ENCODE assay signal across 22 mouse cellular contexts in genomic region chrX:20128951-20129350, GRCm38 (mm10).
DNase-seq lines count a peak whose midpoint lies in the region; ATAC-seq and TF ChIP-seq lines count a peak whose summit lies in the region.
"Had no signal": no experiment of that assay in that cellular context is flagged by ENCODE, and none has a peak within 500 bp of the region (broad histone marks: within the 10 kb centered on the region; RNA-seq: fewer than 3 reads in every experiment).

No protein-coding gene starts in this region.

- no peak for ATAC-seq in heart, embryonic 11.5 days (replicated peaks; ENCODE audit: insufficient number of reproducible peaks, low FRiP score, low TSS enrichment)
- ATAC-seq: CD4-positive, CD25-positive, alpha-beta regulatory T cell, adult 4 months; forebrain, embryonic 15.5 days had no signal

- H3K4me2 ChIP-seq in heart, embryonic 11.5 days = no peak overlapping the region
- H3K4me2 ChIP-seq: embryonic facial prominence, embryonic 13.5 days; forebrain, embryonic 12.5 days; forebrain, embryonic 15.5 days; hindbrain, embryonic 12.5 days; hindbrain, embryonic 15.5 days had no signal

- H3K9me3 ChIP-seq in heart, embryonic 11.5 days (replicated peaks; ENCODE audit: control insufficient read depth, low read length) = no peaks in the 10 kb centered on the region
- H3K9me3 ChIP-seq: embryonic facial prominence, embryonic 10.5 days; embryonic facial prominence, embryonic 13.5 days; forebrain, embryonic 12.5 days; forebrain, embryonic 15.5 days; heart, embryonic 10.5 days; hindbrain, embryonic 12.5 days; hindbrain, embryonic 15.5 days had no signal

- no peak overlapping the region; the same call in 1 of the 2 replicates for H3K27ac ChIP-seq in cerebellum, adult 2 months (ENCODE audit: insufficient read depth, low read length)
- H3K27ac ChIP-seq in heart, embryonic 11.5 days (ENCODE audit: low read depth, low read length) = no peak overlapping the region
- H3K27ac ChIP-seq: embryonic facial prominence, embryonic 10.5 days; embryonic facial prominence, embryonic 13.5 days; forebrain, embryonic 12.5 days; forebrain, embryonic 15.5 days; heart, adult 2 months; heart, embryonic 10.5 days; hindbrain, embryonic 12.5 days; hindbrain, embryonic 15.5 days had no signal

- no peak overlapping the region for H3K9ac ChIP-seq in heart, embryonic 11.5 days (ENCODE audit: low read depth, low read length)
- H3K9ac ChIP-seq: embryonic facial prominence, embryonic 13.5 days; forebrain, embryonic 12.5 days; forebrain, embryonic 15.5 days; hindbrain, embryonic 12.5 days; hindbrain, embryonic 15.5 days had no signal

- H3K27me3 ChIP-seq in cerebellum, adult 2 months (ENCODE audit: control insufficient read depth, insufficient read depth, low read length) = no peaks in the 10 kb centered on the region
- H3K27me3 ChIP-seq in heart, embryonic 11.5 days (ENCODE audit: control insufficient read depth, insufficient read depth, low read length) = no peaks in the 10 kb centered on the region
- H3K27me3 ChIP-seq: embryonic facial prominence, embryonic 13.5 days; forebrain, embryonic 12.5 days; forebrain, embryonic 15.5 days; hindbrain, embryonic 12.5 days; hindbrain, embryonic 15.5 days had no signal

- no peak for TF ChIP-seq POLR2A in cerebellum, adult 2 months (IDR thresholded peaks at IDR 0.05; ENCODE audit: borderline replicate concordance, insufficient read depth, low read length)

- no peak for TF ChIP-seq CTCF in cerebellum, adult 2 months (IDR thresholded peaks at IDR 0.05; ENCODE audit: borderline replicate concordance, insufficient read depth, low read depth, low read length)

- H3K36me3 ChIP-seq in heart, embryonic 11.5 days (ENCODE audit: control insufficient read depth, insufficient read depth, low read length) = no peaks in the 10 kb centered on the region
- H3K36me3 ChIP-seq: embryonic facial prominence, embryonic 10.5 days; embryonic facial prominence, embryonic 13.5 days; forebrain, embryonic 12.5 days; forebrain, embryonic 15.5 days; heart, embryonic 10.5 days; hindbrain, embryonic 12.5 days; hindbrain, embryonic 15.5 days had no signal

- peak; percentile 20 to 65 for DNase-seq in cerebellum, adult 2 months
- DNase-seq in cerebellum, adult 8-10 months = no peak
- DNase-seq in cerebellum, adult 9-11 months = peak; percentile 52
- DNase-seq in cerebellum, postnatal 25 days = peak; percentile 20 to 68
- DNase-seq in ovary, postnatal 36 days (ENCODE audit: low spot score) = no peak
- DNase-seq: adrenal gland, adult 2 months; adrenal gland, postnatal 14 days; embryo, embryonic 11 days; gastrocnemius, postnatal 36 days; kidney, adult 11 months; kidney, adult 8-10 months had no signal

- H3K4me1 ChIP-seq in cerebellum, adult 2 months (ENCODE audit: control insufficient read depth, insufficient read depth, low read length) = peaks cover 3% of the 10 kb centered on the region; the same call in 1 of the 2 replicates
- no peaks in the 10 kb centered on the region for H3K4me1 ChIP-seq in heart, embryonic 11.5 days (ENCODE audit: control insufficient read depth, insufficient read depth, low read length)
- H3K4me1 ChIP-seq: embryonic facial prominence, embryonic 10.5 days; embryonic facial prominence, embryonic 13.5 days; forebrain, embryonic 12.5 days; forebrain, embryonic 15.5 days; heart, embryonic 10.5 days; hindbrain, embryonic 12.5 days; hindbrain, embryonic 15.5 days had no signal

- H3K4me3 ChIP-seq in cerebellum, adult 2 months (replicated peaks; ENCODE audit: insufficient read depth, low read depth, low read length) = no peak overlapping the region
- H3K4me3 ChIP-seq in heart, embryonic 11.5 days (ENCODE audit: low read depth, low read length) = no peak overlapping the region
- H3K4me3 ChIP-seq: embryonic facial prominence, embryonic 10.5 days; embryonic facial prominence, embryonic 13.5 days; erythroblast, embryonic 14.5 days; forebrain, embryonic 12.5 days; forebrain, embryonic 15.5 days; heart, adult 2 months; heart, embryonic 10.5 days; hindbrain, embryonic 12.5 days; hindbrain, embryonic 15.5 days had no signal

Comparison
In these comparisons a context has a peak if more than half of its experiments do, and no peak if none do; other contexts are left out.
1. DNase-seq: peak in cerebellum, adult 2 months (2 of 2), cerebellum, adult 9-11 months (single experiment) and cerebellum, postnatal 25 days (2 of 2); none in cerebellum, adult 8-10 months (single experiment) and ovary, postnatal 36 days (single experiment).